Mouse (Mus musculus) large intestine, adult 2 months (tissue): ENCODE data around the gene Defb46. TPM values are rescaled to one million over a fixed set of nuclear protein-coding genes. Genes with fewer than 3 reads are reported as not detected.

Source experiments
- DNase-seq: peaks from one replicate; pipeline ENCODE4 v3.0.0-alpha.2; 2012; ENCODE audit warnings: low read depth, low spot score
- WGBS: fragments of 180-500 bp; shearing (Covaris S2); methylation state at CpG from one replicate; pipeline ENCODE4 v1.1.7; 2018; 5-methylcytosine and 5-hydroxymethylcytosine counted together
- polyA plus RNA-seq: library from polyadenylated mRNA; depleted of rRNA; stranded (reverse); fragments of >200 nt; gene quantifications from 2 replicates; pipeline ENCODE4 v1.2.3, GENCODE M21; 2012; rRNA removed

Gene Defb46
- polyA plus RNA-seq: not detected in 2 replicates

DNA sequence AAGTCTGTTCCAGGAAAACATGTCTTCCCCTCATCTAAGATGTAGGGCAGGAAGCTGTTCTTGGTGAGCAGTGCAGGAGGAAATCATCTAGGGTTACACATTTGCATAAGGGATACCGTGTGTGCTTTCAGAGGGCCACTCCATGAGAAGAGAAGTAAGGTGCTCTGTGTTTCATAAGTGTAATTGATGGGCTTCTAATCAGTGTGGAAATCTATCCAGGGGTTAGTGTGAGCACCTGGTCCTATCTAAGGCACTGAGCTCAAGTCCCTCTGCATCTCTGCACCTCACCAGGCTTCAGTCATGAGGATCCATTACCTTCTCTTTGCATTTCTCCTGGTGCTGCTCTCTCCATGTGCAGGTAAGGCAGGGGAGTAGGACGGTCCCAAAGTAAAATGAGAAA, at the start of gene Defb46:
Defb46 (plus strand) TSS at position 301 of the 400 bp plus-strand sequence.
- 77% methylated on average over 2 of the region's 2 CpGs for WGBS

DNA sequence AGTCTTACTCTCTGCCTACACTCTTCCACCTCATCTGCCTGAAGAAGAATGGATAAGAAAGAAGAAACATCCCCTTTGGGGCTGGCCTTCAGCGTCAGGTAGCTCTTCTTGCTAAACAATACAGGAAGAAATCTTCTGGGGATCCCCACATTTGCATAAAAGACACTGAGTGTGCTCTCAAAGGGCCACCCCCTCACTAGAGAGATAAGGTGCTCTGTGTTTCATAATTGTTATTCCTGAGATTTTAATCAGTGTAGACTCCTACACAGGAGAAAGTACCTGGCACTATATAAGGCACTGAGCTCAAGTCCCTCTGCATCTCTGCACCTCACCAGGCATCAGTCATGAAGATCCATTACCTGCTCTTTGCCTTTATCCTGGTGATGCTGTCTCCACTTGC, 14.6 kb upstream of the Defb46 start, which contains the start of gene Defb6:
Defb6 (plus strand) TSS at position 318 of the 400 bp plus-strand sequence.
- 55% methylated on average over 1 of the region's 1 CpGs for WGBS
- no peak for DNase-seq

More for the DNA sequence above, at the start of gene Defb46:
- DNase-seq: no peak

DNA sequence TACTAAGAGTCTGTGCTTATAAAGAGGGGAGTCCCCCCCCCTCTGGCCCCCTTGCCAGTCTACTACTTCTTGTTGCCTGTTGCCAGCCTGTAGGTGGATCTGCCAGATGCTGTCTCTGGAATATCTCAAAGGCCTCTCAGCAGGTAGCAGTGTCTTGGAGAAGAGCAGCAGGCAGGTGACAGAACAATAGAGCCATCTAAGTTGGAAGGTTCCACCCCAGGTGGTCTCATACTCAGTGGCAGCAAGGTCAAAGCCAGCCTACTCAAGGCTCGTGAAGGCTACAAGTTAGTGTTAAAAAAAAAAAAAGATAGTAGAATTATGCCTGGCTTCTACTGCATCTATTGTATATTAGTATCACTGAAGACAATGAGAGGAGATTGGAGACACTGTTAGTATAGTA, 1.6 kb upstream of the Defb46 start:
- no peak for DNase-seq
- 62% methylated on average over 1 of the region's 1 CpGs for WGBS

DNA sequence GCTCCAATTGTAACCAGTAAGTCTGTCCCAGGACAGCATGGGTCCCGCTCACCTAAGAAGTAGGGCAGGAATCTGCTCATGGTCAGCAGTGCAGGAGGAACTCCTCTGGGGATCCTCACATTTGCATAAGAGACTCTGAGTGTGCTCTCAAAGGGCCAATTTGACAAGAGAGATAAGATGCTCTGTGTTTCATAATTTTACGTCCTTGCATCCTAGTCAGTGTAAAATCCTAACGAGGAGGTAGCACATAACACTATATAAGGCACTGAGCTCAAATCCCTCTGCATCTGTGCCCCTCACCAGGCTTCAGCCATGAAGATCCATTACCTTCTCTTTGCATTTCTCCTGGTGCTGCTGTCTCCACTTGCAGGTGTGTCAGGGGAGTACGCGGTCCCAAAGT, 7.6 kb downstream of the Defb46 start, which contains the start of gene Defb5:
Defb5 (plus strand) TSS at position 301 of the 400 bp plus-strand sequence.
- WGBS: 92% methylated on average over 5 of the region's 5 CpGs
- no peak for DNase-seq

DNA sequence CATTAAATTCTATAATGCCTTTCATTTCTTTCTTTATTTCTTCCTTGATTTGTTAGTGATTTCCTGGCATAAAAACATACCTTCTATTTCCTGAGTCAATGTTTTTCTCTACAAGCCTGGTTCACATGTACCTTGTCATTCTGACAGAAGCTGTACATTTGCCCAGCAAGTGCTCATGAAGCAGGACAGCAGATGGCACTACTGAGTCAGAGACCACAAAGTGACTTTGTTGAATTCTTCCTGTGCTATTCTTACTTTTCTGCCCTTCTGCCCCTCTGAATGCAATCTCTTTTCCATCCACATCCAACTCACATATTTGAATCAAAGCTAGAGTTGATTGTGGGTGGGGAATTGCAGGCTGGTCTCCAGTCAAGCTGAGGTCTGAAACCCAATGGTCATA, 18.4 kb downstream of the Defb46 start:
- DNase-seq: no peak

DNA sequence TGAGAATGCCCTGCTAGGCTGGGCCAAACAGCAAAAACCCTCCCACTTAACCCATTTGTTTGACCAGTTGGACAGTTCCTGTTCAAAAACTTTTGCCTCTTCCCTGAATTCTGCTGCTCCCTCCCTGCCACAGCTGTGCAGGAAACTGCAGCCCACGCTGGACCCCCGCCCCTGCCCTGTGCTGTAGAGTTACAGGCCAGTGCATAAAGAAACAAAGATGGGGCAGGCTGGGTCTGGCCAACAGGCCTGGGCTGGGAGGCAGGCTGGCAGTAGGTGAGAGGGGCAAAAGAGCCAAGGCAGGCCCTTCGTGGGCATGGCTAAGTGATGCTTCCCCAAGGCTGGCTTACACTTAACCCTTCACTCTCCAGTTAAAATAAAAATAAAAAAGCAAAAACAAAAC, 20.0 kb downstream of the Defb46 start:
- 34% methylated on average over 3 of the region's 3 CpGs for WGBS
- no peak for DNase-seq

Other genes with a start within 250 kb of the Defb46 start
- 0.64 and 4.2 TPM in 2 replicates for gene Defb37, start 248.9 kb upstream of the Defb46 start, polyA plus RNA-seq
- not detected in 2 replicates for gene Defb38, start 213.3 kb upstream of the Defb46 start, polyA plus RNA-seq
- gene Defb39, start 175.1 kb upstream of the Defb46 start, polyA plus RNA-seq: not detected in 2 replicates
- not detected in 2 replicates for gene Defb12, start 125.1 kb upstream of the Defb46 start, polyA plus RNA-seq
- not detected in 2 replicates for gene Defb34, start 116.2 kb upstream of the Defb46 start, polyA plus RNA-seq
- not detected in 2 replicates for gene Gm45826, start 99.1 kb upstream of the Defb46 start, polyA plus RNA-seq
- not detected in 2 replicates for gene Defb14, start 45.6 kb upstream of the Defb46 start, polyA plus RNA-seq
- not detected in 2 replicates for gene Defb4, start 41.2 kb upstream of the Defb46 start, polyA plus RNA-seq
- not detected in 2 replicates for gene Defb6, start 14.4 kb upstream of the Defb46 start, polyA plus RNA-seq
- gene Defb5, start 7.7 kb downstream of the Defb46 start, polyA plus RNA-seq: not detected in 2 replicates
- not detected in 2 replicates for gene Defb3, start 53.4 kb downstream of the Defb46 start, polyA plus RNA-seq
- not detected in 2 replicates for gene Defb8, start 207.7 kb downstream of the Defb46 start, polyA plus RNA-seq